Mouse (Mus musculus): ENCODE measurements around the gene Itprid2.

GRCm38 (mm10) chr2:79638924-79639323 lies 3.8 kb downstream of the Itprid2 start:
- no peak for TF ChIP-seq POLR2AphosphoS5 (IDR thresholded peaks at IDR 0.05; ENCODE audit: insufficient replicate concordance, low read depth, low read length)
- no peak for TF ChIP-seq CTCF (IDR thresholded peaks at IDR 0.05; ENCODE audit: low read depth, low read length)
- TF ChIP-seq GATA1 (IDR thresholded peaks at IDR 0.05; ENCODE audit: borderline replicate concordance, low read length): no peak
